Mouse (Mus musculus) MEL (cell line): ENCODE data around the gene Tbc1d9.

Experiments
- CTCF ChIP-seq, 3 experiments: IDR thresholded peaks in 2 of 3; conservative IDR thresholded peaks in 1 of 3; 2 replicates each; pipeline ENCODE4 v1.5.1; 2011 to 2012; ENCODE audit warnings: low read length in 3 of 3, low read depth in 2 of 3, mild to moderate bottlenecking in 2 of 3, improper control_type of control experiment in 1 of 3, inconsistent platforms in 1 of 3, mixed read lengths in 1 of 3, moderate library complexity in 1 of 3; ENCODE audit not compliant: control insufficient read depth in 1 of 3, insufficient read depth in 1 of 3, poor library complexity in 1 of 3, severe bottlenecking in 1 of 3
- EP300 ChIP-seq, 2 experiments: IDR thresholded peaks; 2 replicates each; pipeline ENCODE4 v1.6.1; 2011; ENCODE audit warnings: improper control_type of control experiment in 2 of 2, low read length in 2 of 2, low read depth in 1 of 2, mild to moderate bottlenecking in 1 of 2
- MAX ChIP-seq: IDR thresholded peaks from 2 replicates; pipeline ENCODE4 v1.6.1; 2011; ENCODE audit warnings: low read length, improper control_type of control experiment
- MAZ ChIP-seq: IDR thresholded peaks from 2 replicates; pipeline ENCODE4 v1.6.1; 2012; ENCODE audit warnings: low read depth, mild to moderate bottlenecking, inconsistent platforms, low read length, improper control_type of control experiment
- MEF2A ChIP-seq: IDR thresholded peaks from 2 replicates; pipeline ENCODE4 v1.6.1; 2014; ENCODE audit warnings: low read depth, mild to moderate bottlenecking, inconsistent platforms, low read length, improper control_type of control experiment; ENCODE audit not compliant: poor library complexity, insufficient replicate concordance, severe bottlenecking; ENCODE audit errors: extremely low read depth
- POLR2AphosphoS2 ChIP-seq: IDR thresholded peaks from 2 replicates; pipeline ENCODE4 v1.6.1; 2011; ENCODE audit warnings: low read length, improper control_type of control experiment
- TCF12 ChIP-seq: IDR thresholded peaks from 2 replicates; pipeline ENCODE4 v1.6.1; 2014; ENCODE audit warnings: low read depth, mild to moderate bottlenecking, inconsistent platforms, low read length, improper control_type of control experiment, moderate library complexity
- ZKSCAN1 ChIP-seq: IDR thresholded peaks from 2 replicates; pipeline ENCODE4 v1.6.1; 2012; ENCODE audit warnings: low read depth, mild to moderate bottlenecking, inconsistent platforms, low read length, improper control_type of control experiment, moderate library complexity

GRCm38 (mm10) chr8:83159615-83160014 lies 5.5 kb upstream of the Tbc1d9 start:
- no peak for TF ChIP-seq MEF2A
- no peak for TF ChIP-seq MAX
- TF ChIP-seq EP300 (IDR thresholded peaks at IDR 0.05; ENCODE audit: low read depth in 1 of 2, low read length in 2 of 2): no peak
- TF ChIP-seq POLR2AphosphoS2: no peak
- no peak for TF ChIP-seq CTCF (IDR thresholded peaks at IDR 0.05 in 2 of 3, conservative IDR thresholded peaks at IDR 0.05 in 1 of 3; ENCODE audit: control insufficient read depth in 1 of 3, insufficient read depth in 1 of 3, low read depth in 2 of 3, low read length in 3 of 3, poor library complexity in 1 of 3, severe bottlenecking in 1 of 3)
- TF ChIP-seq ZKSCAN1: no peak
- TF ChIP-seq TCF12: no peak
- no peak for TF ChIP-seq MAZ
